Mouse (Mus musculus) heart, embryonic 10.5 days (tissue): ENCODE results near the gene Ndufs1. TPM values are rescaled to one million over a fixed set of nuclear protein-coding genes. Genes with fewer than 3 reads are reported as not detected.

Experiments
- DNase-seq: peaks from one replicate; pipeline ENCODE4 v3.0.0-alpha.2; 2017; ENCODE audit warnings: low spot score
- H3K27ac ChIP-seq: fragments of 300-500 bp; sonication (generic); 2 replicates; pipeline ENCODE4 v1.5.1; 2016; ENCODE audit warnings: mild to moderate bottlenecking
- H3K27me3 ChIP-seq: fragments of 300-500 bp; sonication (generic); 2 replicates; pipeline ENCODE4 v1.6.1; 2016; ENCODE audit warnings: mild to moderate bottlenecking; ENCODE audit not compliant: poor library complexity, insufficient read depth, severe bottlenecking
- H3K36me3 ChIP-seq: fragments of 300-500 bp; sonication (generic); 2 replicates; pipeline ENCODE4 v1.6.1; 2016; ENCODE audit warnings: mild to moderate bottlenecking, moderate library complexity
- H3K4me1 ChIP-seq: fragments of 300-500 bp; sonication (generic); 2 replicates; pipeline ENCODE4 v1.6.1; 2016; ENCODE audit warnings: mild to moderate bottlenecking
- H3K4me3 ChIP-seq: fragments of 300-500 bp; sonication (generic); 2 replicates; pipeline ENCODE4 v1.5.1; 2016; ENCODE audit warnings: mild to moderate bottlenecking, moderate library complexity
- H3K9me3 ChIP-seq: fragments of 300-500 bp; sonication (generic); 2 replicates; pipeline ENCODE4 v1.6.1; 2016; ENCODE audit warnings: mild to moderate bottlenecking, moderate library complexity
- WGBS: fragments of 180-500 bp; shearing (Covaris S2); methylation state at CpG from one replicate; pipeline ENCODE4 v1.1.7; 2016; 5-methylcytosine and 5-hydroxymethylcytosine counted together
- polyA plus RNA-seq: library from polyadenylated mRNA; unstranded; fragments of >200 nt; fragmentation: Nextera tagmentation; extraction: Ambion mirVana; gene quantifications from 2 replicates; pipeline ENCODE4 v1.2.1, GENCODE M21; 2016

Gene Ndufs1
- polyA plus RNA-seq, result 223 and 344 TPM in 2 replicates

- H3K4me1 ChIP-seq, result peaks cover 19% of the 10 kb centered on the region
- H3K27ac ChIP-seq, result peak within 1 kb of the TSS; percentile 93
- peak within 1 kb of the TSS; percentile 92 for H3K4me3 ChIP-seq
- H3K27me3 ChIP-seq, result no peaks in the 10 kb centered on the region
- under 1% methylated on average over 72 of the region's 72 CpGs for WGBS
- peak; percentile 98 for DNase-seq
- peaks cover 36% of the 10 kb centered on the region for H3K36me3 ChIP-seq
- no peaks in the 10 kb centered on the region for H3K9me3 ChIP-seq
These were observed at the start of gene Ndufs1, which contains the start of gene Eef1b2 for GRCm38 (mm10) chr1:63176604-63177421. TSS of gene Ndufs1 (minus strand) at chr1:63176833. TSS of gene Eef1b2 (plus strand) at chr1:63176825.

GRCm38 (mm10) chr1:63225890-63226289 lies 49.3 kb upstream of the Ndufs1 start:
- Histone ChIP-seq H3K36me3 (no peaks in the 10 kb centered on the region), H3K27ac (0 out of 2 replicates have a peak overlapping the region, but pooled peaks have one; percentile 53), H3K4me1 (peaks cover 11% of the 10 kb centered on the region; the same call in 1 of the 2 replicates), H3K9me3 (no peaks in the 10 kb centered on the region), H3K4me3 (no peak overlapping the region; the same call in 1 of the 2 replicates), H3K27me3 (no peaks in the 10 kb centered on the region)
- 5% methylated on average over 7 of the region's 7 CpGs for WGBS
- DNase-seq, result peak; percentile 86

- WGBS, result 33% methylated on average over 4 of the region's 4 CpGs
- no peaks in the 10 kb centered on the region for H3K27me3 ChIP-seq
- no peaks in the 10 kb centered on the region for H3K36me3 ChIP-seq
- H3K27ac ChIP-seq, result peak overlapping the region; percentile 3; the same call in 1 of the 2 replicates
- peaks cover 11% of the 10 kb centered on the region; the same call in 1 of the 2 replicates for H3K4me1 ChIP-seq
- H3K9me3 ChIP-seq, result no peaks in the 10 kb centered on the region
- DNase-seq, result peak; percentile 19
- H3K4me3 ChIP-seq, result no peak overlapping the region
These were observed 48.4 kb upstream of the Ndufs1 start for GRCm38 (mm10) chr1:63225009-63225408.

- DNase-seq, result no peak
- H3K9me3 ChIP-seq, result peaks cover 4% of the 10 kb centered on the region; the same call in 1 of the 2 replicates
- 91% methylated on average over 4 of the region's 4 CpGs for WGBS
These were observed 42.6 kb upstream of the Ndufs1 start for GRCm38 (mm10) chr1:63219277-63219676.

GRCm38 (mm10) chr1:63214631-63215030 lies 38.0 kb upstream of the Ndufs1 start:
- DNase-seq, result no peak
- Histone ChIP-seq H3K27me3 (no peaks in the 10 kb centered on the region), H3K9me3 (peaks cover 4% of the 10 kb centered on the region; the same call in 1 of the 2 replicates), H3K4me1 (peaks cover 11% of the 10 kb centered on the region), H3K4me3 (no peak overlapping the region), H3K36me3 (no peaks in the 10 kb centered on the region), H3K27ac (no peak overlapping the region)
- WGBS, result 44% methylated on average over 7 of the region's 7 CpGs

More at GRCm38 (mm10) chr1:63219277-63219676, 42.6 kb upstream of the Ndufs1 start:
- H3K4me1 ChIP-seq, result peaks cover 5% of the 10 kb centered on the region; the same call in 1 of the 2 replicates
- no peaks in the 10 kb centered on the region for H3K36me3 ChIP-seq
- no peak overlapping the region for H3K27ac ChIP-seq
- no peaks in the 10 kb centered on the region for H3K27me3 ChIP-seq
- H3K4me3 ChIP-seq, result no peak overlapping the region

GRCm38 (mm10) chr1:63214271-63214558 lies 37.6 kb upstream of the Ndufs1 start, which contains the start of gene Gpr1:
TSS of gene Gpr1 (minus strand) at chr1:63214543.
- Histone ChIP-seq H3K4me1 (peaks cover 11% of the 10 kb centered on the region), H3K27ac (peak within 1 kb of the TSS; percentile 62), H3K9me3 (peaks cover 3% of the 10 kb centered on the region; the same call in 1 of the 2 replicates), H3K27me3 (no peaks in the 10 kb centered on the region), H3K36me3 (no peaks in the 10 kb centered on the region), H3K4me3 (peak within 1 kb of the TSS; percentile 45)
- DNase-seq, result no peak
- 39% methylated on average over 3 of the region's 3 CpGs for WGBS

GRCm38 (mm10) chr1:63213478-63214270 lies 37.0 kb upstream of the Ndufs1 start:
- Histone ChIP-seq H3K9me3 (no peaks in the 10 kb centered on the region), H3K27ac (peak overlapping the region; percentile 62), H3K36me3 (no peaks in the 10 kb centered on the region), H3K27me3 (no peaks in the 10 kb centered on the region), H3K4me1 (peaks cover 11% of the 10 kb centered on the region), H3K4me3 (peak overlapping the region; percentile 45)
- DNase-seq, result no peak
- WGBS, result 24% methylated on average over 22 of the region's 22 CpGs

- Histone ChIP-seq H3K27ac (no peak overlapping the region), H3K4me3 (no peak overlapping the region), H3K9me3 (no peaks in the 10 kb centered on the region), H3K27me3 (no peaks in the 10 kb centered on the region), H3K36me3 (no peaks in the 10 kb centered on the region), H3K4me1 (peaks cover 14% of the 10 kb centered on the region)
- no peak for DNase-seq
- WGBS, result 29% methylated on average over 6 of the region's 6 CpGs
These were observed 33.4 kb upstream of the Ndufs1 start for GRCm38 (mm10) chr1:63209861-63210529.

GRCm38 (mm10) chr1:63207607-63208006 lies 31.0 kb upstream of the Ndufs1 start:
- Histone ChIP-seq H3K4me1 (peaks cover 22% of the 10 kb centered on the region), H3K4me3 (no peak overlapping the region), H3K27me3 (no peaks in the 10 kb centered on the region), H3K9me3 (no peaks in the 10 kb centered on the region), H3K27ac (no peak overlapping the region), H3K36me3 (no peaks in the 10 kb centered on the region)
- 86% methylated on average over 3 of the region's 3 CpGs for WGBS
- no peak for DNase-seq

GRCm38 (mm10) chr1:63204660-63205394 lies 28.2 kb upstream of the Ndufs1 start:
- Histone ChIP-seq H3K27me3 (no peaks in the 10 kb centered on the region), H3K27ac (peak overlapping the region; percentile 77), H3K36me3 (no peaks in the 10 kb centered on the region), H3K4me3 (no peak overlapping the region), H3K4me1 (peaks cover 22% of the 10 kb centered on the region), H3K9me3 (peaks cover 6% of the 10 kb centered on the region)
- WGBS, result 34% methylated on average over 7 of the region's 7 CpGs
- no peak for DNase-seq

GRCm38 (mm10) chr1:63203950-63204659 lies 27.5 kb upstream of the Ndufs1 start:
- peak; percentile 89 for DNase-seq
- WGBS, result 21% methylated on average over 7 of the region's 7 CpGs
- Histone ChIP-seq H3K4me1 (peaks cover 22% of the 10 kb centered on the region), H3K9me3 (peaks cover 8% of the 10 kb centered on the region), H3K27ac (peak overlapping the region; percentile 77), H3K27me3 (no peaks in the 10 kb centered on the region), H3K4me3 (no peak overlapping the region), H3K36me3 (no peaks in the 10 kb centered on the region)
